Mouse (Mus musculus): ENCODE results near the gene Klhl11.

- TF ChIP-seq GATA1 (IDR thresholded peaks at IDR 0.05; ENCODE audit: borderline replicate concordance, low read length) (no peak), FLI1 (IDR thresholded peaks at IDR 0.05; ENCODE audit: low read length) (no peak)
Observed at GRCm38 (mm10) chr11:100504990-100505660, 32.6 kb upstream of the Klhl11 start.

All from megakaryocyte, embryonic 14.5 days (primary cell).